Mouse (Mus musculus): ENCODE measurements around the gene Tbpl2.

Tbpl2 gene

DNA sequence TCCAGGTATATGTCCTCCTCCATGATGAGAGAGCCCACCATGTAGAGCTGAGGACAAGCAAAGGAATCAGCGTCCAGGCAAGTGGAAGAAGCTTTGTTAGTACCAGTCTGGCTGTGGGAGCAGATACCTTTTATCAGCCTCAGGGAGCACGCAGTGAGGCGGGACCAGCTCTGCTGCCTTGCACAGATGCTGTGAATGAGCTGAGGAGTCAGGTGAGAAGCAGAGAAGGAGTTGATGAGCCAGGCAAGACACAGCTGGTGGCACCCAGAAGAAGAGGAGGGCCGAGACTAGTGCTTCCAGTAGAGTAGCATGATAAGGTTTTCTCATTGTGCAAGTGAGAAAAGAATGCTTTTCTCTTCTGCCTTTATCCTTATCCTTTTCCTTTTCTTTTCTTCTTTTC lies at the start of gene Tbpl2:
Tbpl2 (minus strand) TSS at position 101 of the 400 bp plus-strand sequence.
- DNase-seq (ENCODE audit: low read depth) = no peak

- DNase-seq (ENCODE audit: low read depth) = no peak
Measured at GRCm38 (mm10) chr2:24134373-24134772, 38.0 kb upstream of the Tbpl2 start.

- DNase-seq (ENCODE audit: low read depth) = no peak
Measured at GRCm38 (mm10) chr2:24109085-24109484, 12.7 kb upstream of the Tbpl2 start.

DNA sequence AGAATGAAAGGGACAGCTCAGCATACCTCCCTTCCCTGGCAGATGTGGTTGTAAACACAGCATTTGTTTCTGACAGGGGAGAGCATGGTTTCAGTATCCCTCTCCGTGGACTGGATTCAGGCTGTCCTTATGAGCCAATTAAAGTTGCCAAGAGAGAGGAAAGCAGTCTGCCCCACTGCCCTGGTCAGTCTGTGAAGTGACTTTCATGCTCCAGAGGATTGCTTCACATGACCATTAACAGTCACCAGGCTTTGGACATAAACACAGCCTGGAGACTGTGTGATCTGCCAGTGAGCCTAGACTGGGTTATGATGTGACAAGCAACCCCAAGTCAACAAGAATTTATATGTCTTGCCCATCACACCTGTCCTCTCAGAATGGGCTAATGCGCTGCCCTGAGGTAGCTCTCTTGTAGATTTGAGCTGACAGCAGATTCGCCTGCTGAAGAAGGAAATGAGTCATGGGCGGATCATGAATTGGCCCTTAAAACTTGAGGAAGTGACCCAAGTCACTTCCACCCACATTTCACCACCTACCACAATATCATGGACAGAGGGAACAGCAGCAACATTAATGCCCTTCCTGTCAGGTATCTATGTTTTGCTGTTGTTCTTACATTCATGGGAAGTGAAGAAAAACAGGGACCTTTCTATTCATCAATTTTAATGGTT lies 7.4 kb upstream of the Tbpl2 start:
- no peak for DNase-seq (ENCODE audit: low read depth)

- DNase-seq (ENCODE audit: low read depth) = no peak
Measured at GRCm38 (mm10) chr2:24090921-24091320, 5.5 kb downstream of the Tbpl2 start.

DNA sequence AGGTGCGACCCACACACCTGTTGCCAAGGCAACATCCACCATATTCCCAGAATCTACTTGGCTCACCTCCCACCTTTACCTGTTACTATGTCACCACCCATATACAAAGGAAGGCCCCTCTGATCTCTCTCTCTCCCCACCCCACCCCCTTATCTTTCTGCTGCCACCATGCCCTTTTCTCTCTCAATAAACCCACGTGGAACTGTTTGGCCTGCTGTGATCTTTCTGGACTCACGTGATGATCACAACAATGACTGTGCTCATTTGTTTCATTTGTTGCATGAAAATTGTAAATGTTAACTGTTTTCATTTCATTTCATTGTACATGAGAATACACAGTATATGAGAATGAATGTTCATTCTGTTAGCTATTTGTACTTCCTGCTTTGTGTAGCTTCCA lies 45.9 kb downstream of the Tbpl2 start:
- no peak for DNase-seq (ENCODE audit: low read depth)

DNA sequence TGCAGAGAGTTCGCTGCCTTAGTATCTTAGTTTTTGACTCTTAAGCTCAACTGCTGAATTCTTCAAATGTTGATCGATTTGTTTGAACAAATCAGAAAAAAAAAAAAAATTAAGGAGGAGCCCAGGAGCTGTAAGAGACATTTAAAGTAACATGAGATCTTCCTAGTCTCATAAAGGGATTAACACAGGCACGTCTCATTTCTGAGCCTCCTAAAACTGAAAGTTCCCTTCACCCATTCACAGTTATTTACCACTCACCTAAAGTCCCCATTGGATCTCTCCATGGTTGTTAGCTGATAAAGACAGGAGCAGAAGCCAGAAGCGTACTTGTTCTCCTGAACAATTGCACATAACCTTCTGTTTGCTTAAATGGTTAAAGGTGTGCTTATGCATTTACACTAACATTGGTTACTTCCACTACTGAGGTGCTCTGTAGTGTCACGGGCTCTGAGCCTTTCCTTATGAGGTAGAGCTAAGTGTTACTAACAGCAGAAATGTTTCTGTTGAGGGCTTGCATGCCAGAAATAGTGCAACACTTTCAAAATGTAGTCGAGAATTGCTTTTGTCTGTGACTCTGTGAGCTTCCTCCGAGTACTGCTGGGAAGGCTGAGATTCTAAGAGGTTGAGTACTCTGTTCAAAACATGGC lies 46.9 kb downstream of the Tbpl2 start, which contains the start of gene Hnmt:
Hnmt (minus strand) TSS at position 51 of the 647 bp plus-strand sequence.
- DNase-seq (ENCODE audit: low read depth) = no peak

- DNase-seq (ENCODE audit: low read depth) = no peak
Measured at GRCm38 (mm10) chr2:24048480-24049097, 47.8 kb downstream of the Tbpl2 start.

- DNase-seq (ENCODE audit: low read depth) = no peak
Measured at GRCm38 (mm10) chr2:24047551-24048479, 48.6 kb downstream of the Tbpl2 start.

GRCm38 (mm10) chr2:24042901-24043300 lies 53.5 kb downstream of the Tbpl2 start:
- no peak for DNase-seq (ENCODE audit: low read depth)

- no peak for DNase-seq (ENCODE audit: low read depth)
Measured at GRCm38 (mm10) chr2:24040531-24040930, 55.9 kb downstream of the Tbpl2 start.

Measured in c-Kit-positive CD71-positive TER-119-negative erythroid progenitor cells, embryonic 14.5 days (primary cell).